Mouse (Mus musculus) liver, adult 2 months (tissue): ENCODE measurements around the gene Il6st. TPM values are rescaled to one million over a fixed set of nuclear protein-coding genes. Genes with fewer than 3 reads are reported as not detected.

Source experiments
- DNase-seq: peaks from one replicate; pipeline ENCODE4 v3.0.0-alpha.2; 2011; ENCODE audit warnings: low read depth, low spot score; ENCODE audit errors: extremely low read depth
- H3K27ac ChIP-seq: fragments of 200-500 bp; replicated peaks from 2 replicates; pipeline ENCODE4 v1.5.1; 2012; ENCODE audit warnings: low read depth, mild to moderate bottlenecking, control low read depth, inconsistent platforms, low read length; ENCODE audit not compliant: insufficient read depth
- H3K27me3 ChIP-seq: fragments of 200-500 bp; 2 replicates; pipeline ENCODE4 v1.6.1; 2012; ENCODE audit warnings: mild to moderate bottlenecking, moderate library complexity, low read length, inconsistent platforms; ENCODE audit not compliant: control insufficient read depth, insufficient read depth
- H3K36me3 ChIP-seq: fragments of 200-500 bp; 2 replicates; pipeline ENCODE4 v1.6.1; 2012; ENCODE audit warnings: low read length, inconsistent platforms; ENCODE audit not compliant: control insufficient read depth, insufficient read depth
- H3K4me1 ChIP-seq: fragments of 200-500 bp; 2 replicates; pipeline ENCODE4 v1.6.1; 2011; ENCODE audit warnings: low read length; ENCODE audit not compliant: control insufficient read depth, insufficient read depth
- H3K4me3 ChIP-seq: fragments of 200-500 bp; 2 replicates; pipeline ENCODE4 v1.5.1; 2011; ENCODE audit warnings: low read depth, mild to moderate bottlenecking, control low read depth, low read length, moderate library complexity; ENCODE audit not compliant: insufficient read depth
- H3K79me2 ChIP-seq: fragments of 200-500 bp; 2 replicates; pipeline ENCODE4 v1.6.1; 2012; ENCODE audit warnings: inconsistent platforms, mild to moderate bottlenecking, low read length, moderate library complexity; ENCODE audit not compliant: control insufficient read depth, insufficient read depth
- H3K9ac ChIP-seq: fragments of 200-500 bp; 2 replicates; pipeline ENCODE4 v1.6.1; 2012; ENCODE audit warnings: low read depth, mild to moderate bottlenecking, control low read depth, inconsistent platforms, low read length
- CTCF ChIP-seq: fragments of 200-500 bp; IDR thresholded peaks from 2 replicates; pipeline ENCODE4 v1.5.1; 2011; ENCODE audit warnings: low read depth, low read length, control low read depth
- POLR2A ChIP-seq: fragments of 200-500 bp; IDR thresholded peaks from 2 replicates; pipeline ENCODE4 v1.6.1; 2011; ENCODE audit warnings: low read length, control low read depth; ENCODE audit not compliant: insufficient read depth; ENCODE audit errors: extremely low read depth
- WGBS: fragments of 180-500 bp; shearing (Covaris S2); methylation state at CpG from one replicate; pipeline ENCODE4 v1.1.7; 2018; 5-methylcytosine and 5-hydroxymethylcytosine counted together
- polyA plus RNA-seq: library from polyadenylated mRNA; depleted of rRNA; stranded (reverse); fragments of >200 nt; gene quantifications from 2 replicates; pipeline ENCODE4 v1.2.3, GENCODE M21; 2012
- total RNA-seq: library from RNA; depleted of rRNA; stranded (reverse); fragments of >200 nt; gene quantifications from 2 replicates; pipeline ENCODE4 v1.2.3, GENCODE M21; 2014

Gene Il6st
- total and polyA plus RNA-seq, 2 experiments = 18.9 to 70.2 TPM

DNA sequence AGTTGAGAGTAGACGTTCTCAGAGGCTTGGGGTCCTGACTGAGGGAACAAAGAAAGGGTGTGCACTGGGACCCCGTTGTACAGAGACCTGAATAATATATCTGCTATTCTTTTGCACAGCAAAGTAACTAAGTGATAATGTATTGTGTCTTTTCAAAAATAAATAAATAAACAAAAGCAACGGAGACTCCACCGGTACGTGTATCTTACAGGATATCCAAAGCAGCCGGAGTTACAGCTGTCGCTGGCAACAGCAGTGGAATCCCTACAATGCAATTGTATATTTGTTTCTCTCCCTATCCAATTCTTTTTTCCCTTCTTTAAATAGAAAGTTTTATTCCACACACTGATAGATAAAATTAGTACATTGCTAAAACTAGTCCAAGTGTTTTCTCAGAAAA, 15.2 kb downstream of the Il6st start:
- 84% methylated on average over 7 of the region's 7 CpGs for WGBS
- H3K79me2 ChIP-seq = peaks cover 3% of the 10 kb centered on the region; the same call in 1 of the 2 replicates
- H3K9ac ChIP-seq = no peak overlapping the region
- TF ChIP-seq CTCF (no peak), POLR2A (no peak)
- no peaks in the 10 kb centered on the region for H3K4me1 ChIP-seq
- no peak for DNase-seq
- peaks cover 54% of the 10 kb centered on the region for H3K36me3 ChIP-seq
- H3K27ac ChIP-seq = no peak overlapping the region
- H3K27me3 ChIP-seq = no peaks in the 10 kb centered on the region
- H3K4me3 ChIP-seq = no peak overlapping the region

DNA sequence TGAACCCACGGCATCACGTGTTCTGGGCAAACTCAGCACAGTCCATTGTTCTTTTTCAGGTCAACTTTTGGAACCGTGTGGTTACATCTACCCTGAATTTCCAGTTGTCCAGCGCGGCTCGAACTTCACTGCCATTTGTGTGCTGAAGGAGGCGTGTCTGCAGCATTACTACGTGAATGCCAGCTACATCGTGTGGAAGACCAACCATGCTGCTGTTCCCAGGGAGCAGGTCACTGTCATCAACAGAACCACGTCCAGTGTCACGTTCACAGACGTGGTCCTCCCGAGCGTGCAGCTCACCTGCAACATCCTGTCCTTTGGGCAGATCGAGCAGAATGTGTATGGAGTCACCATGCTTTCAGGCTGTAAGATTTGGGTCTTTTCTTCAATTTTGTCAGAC, 16.1 kb downstream of the Il6st start:
- TF ChIP-seq POLR2A (no peak), CTCF (no peak)
- Histone ChIP-seq H3K36me3 (peaks cover 54% of the 10 kb centered on the region), H3K9ac (no peak overlapping the region), H3K27me3 (no peaks in the 10 kb centered on the region), H3K79me2 (no peaks in the 10 kb centered on the region), H3K4me1 (no peaks in the 10 kb centered on the region), H3K4me3 (no peak overlapping the region), H3K27ac (no peak overlapping the region)
- no peak for DNase-seq
- WGBS = 89% methylated on average over 15 of the region's 15 CpGs

DNA sequence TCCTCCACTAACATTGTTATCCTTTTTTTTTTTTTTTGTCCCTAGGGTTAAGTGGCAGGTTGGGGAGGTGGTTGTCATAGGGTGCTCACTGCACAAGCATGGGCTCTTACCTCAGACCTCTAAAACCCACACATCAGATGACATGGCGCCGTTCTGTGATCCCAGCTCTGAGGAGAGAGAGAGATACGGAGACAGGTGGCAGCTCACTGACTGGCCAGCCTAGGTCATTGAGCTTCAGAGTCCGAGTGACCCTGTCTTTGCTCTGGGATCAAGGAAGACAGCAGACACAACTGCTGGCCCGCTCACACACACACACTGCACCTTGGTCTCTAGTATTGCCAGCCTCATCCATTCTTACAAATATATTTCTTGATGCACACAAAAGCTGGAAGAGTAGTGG, 18.7 kb downstream of the Il6st start:
- Histone ChIP-seq H3K9ac (no peak overlapping the region), H3K79me2 (no peaks in the 10 kb centered on the region), H3K27ac (no peak overlapping the region), H3K4me3 (no peak overlapping the region), H3K27me3 (no peaks in the 10 kb centered on the region), H3K4me1 (peaks cover 7% of the 10 kb centered on the region; the same call in 1 of the 2 replicates), H3K36me3 (peaks cover 59% of the 10 kb centered on the region)
- WGBS = 90% methylated on average over 5 of the region's 5 CpGs
- TF ChIP-seq POLR2A = no peak
- no peak for TF ChIP-seq CTCF
- DNase-seq = no peak

DNA sequence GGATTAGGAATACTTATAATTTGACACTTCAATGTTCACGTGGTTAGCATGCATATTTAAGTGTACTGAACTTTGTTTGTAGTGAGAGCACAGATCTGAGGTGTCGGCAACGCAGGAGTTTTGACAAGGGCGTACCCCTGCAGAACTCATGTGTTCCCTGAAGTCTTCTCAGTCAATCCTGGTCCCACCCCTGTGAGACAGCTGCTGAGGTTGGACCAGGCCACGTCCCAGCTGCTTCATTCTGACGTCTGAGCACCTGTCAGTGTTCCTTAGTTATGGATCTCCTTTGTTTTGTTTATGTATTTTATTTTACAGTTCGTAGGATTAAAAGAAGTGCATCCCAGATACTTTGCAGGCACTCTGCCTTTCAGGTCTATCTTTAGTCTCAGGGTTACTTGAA, 19.1 kb downstream of the Il6st start:
- H3K27me3 ChIP-seq = no peaks in the 10 kb centered on the region
- TF ChIP-seq POLR2A (no peak), CTCF (no peak)
- DNase-seq = no peak
- H3K27ac ChIP-seq = no peak overlapping the region
- H3K4me1 ChIP-seq = peaks cover 7% of the 10 kb centered on the region; the same call in 1 of the 2 replicates
- no peaks in the 10 kb centered on the region for H3K79me2 ChIP-seq
- H3K4me3 ChIP-seq = no peak overlapping the region
- peaks cover 63% of the 10 kb centered on the region for H3K36me3 ChIP-seq
- H3K9ac ChIP-seq = no peak overlapping the region
- 88% methylated on average over 7 of the region's 7 CpGs for WGBS

DNA sequence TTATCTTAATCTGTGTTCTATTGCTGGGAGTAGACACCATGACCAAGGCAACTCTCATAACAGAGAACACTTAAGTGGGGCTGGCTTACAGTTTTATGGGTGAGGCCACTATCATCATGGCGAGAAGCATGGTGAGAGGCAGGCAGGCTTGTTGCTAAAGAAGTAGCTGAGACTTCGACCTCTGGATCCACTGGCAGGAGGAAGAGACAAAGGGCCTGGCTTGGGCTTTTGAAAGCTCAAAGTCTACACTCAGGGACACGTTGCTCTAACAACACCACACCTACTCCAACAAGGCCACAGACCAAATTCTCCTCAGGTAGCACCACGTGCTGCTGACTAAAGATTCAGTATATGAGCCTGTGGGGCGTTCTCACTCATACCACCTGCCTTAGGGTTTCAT, 22.4 kb downstream of the Il6st start:
- H3K4me1 ChIP-seq = peaks cover 7% of the 10 kb centered on the region; the same call in 1 of the 2 replicates
- H3K36me3 ChIP-seq = peaks cover 70% of the 10 kb centered on the region
- DNase-seq = peak; percentile 95
- TF ChIP-seq CTCF (no peak), POLR2A (no peak)
- no peaks in the 10 kb centered on the region for H3K79me2 ChIP-seq
- no peak overlapping the region for H3K4me3 ChIP-seq
- peak overlapping the region; percentile 36 for H3K27ac ChIP-seq
- no peak overlapping the region for H3K9ac ChIP-seq
- 43% methylated on average over 5 of the region's 5 CpGs for WGBS
- no peaks in the 10 kb centered on the region for H3K27me3 ChIP-seq

DNA sequence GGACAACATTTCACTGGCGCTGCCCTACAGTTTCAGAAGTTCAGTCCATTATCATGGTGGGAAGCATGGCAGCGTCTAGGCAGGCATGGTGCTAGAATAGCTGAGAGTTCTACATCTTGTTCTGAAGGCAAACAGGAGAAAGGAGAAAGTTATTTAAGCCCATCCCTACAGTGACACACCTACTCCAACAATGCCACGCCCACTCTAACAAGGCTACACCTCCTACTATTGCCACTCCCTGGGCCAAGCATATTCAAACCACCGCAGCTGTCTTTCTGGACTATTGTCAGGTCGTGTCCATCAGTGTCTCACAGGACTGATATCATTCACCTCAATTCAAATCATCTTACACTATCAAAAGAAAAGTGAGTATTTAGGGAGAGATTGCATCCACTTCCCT, 22.8 kb downstream of the Il6st start:
- TF ChIP-seq POLR2A = no peak
- no peak for TF ChIP-seq CTCF
- Histone ChIP-seq H3K9ac (no peak overlapping the region), H3K27ac (peak overlapping the region; percentile 36), H3K36me3 (peaks cover 70% of the 10 kb centered on the region), H3K27me3 (no peaks in the 10 kb centered on the region), H3K4me1 (peaks cover 11% of the 10 kb centered on the region), H3K4me3 (no peak overlapping the region), H3K79me2 (no peaks in the 10 kb centered on the region)
- 97% methylated on average over 5 of the region's 5 CpGs for WGBS
- no peak for DNase-seq
